Mouse (Mus musculus): ENCODE data around the gene Dusp22.

DNA sequence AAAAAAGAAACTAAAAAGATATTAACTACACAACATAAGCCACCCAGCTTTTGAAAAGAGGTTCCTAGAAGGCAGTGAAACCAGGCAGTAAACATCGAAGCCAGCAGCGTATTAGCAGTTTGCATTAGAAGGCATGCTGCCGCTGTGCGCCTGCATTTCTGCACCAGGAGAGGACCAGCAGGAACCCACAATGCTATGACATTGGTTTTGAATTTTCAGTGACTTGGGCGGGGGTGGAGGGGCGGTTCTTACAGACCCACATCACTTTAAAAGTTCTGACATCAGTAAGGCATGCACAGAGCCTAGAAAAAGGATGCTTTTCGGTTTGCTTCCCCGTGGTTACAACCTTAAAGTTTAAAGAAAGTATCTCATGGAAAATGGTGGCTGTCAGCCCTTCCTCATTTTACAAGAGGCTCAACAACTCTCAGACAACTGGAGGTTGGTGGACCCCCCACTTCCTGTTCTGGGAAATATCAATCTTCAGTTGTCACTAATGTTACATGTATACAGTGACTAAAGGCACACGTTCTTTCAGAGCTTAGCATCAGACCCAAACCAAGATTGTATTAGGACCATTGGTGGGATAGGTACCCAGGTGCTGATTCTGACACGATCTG is 29.9 kb upstream of the Dusp22 start:
- TF ChIP-seq POLR2A (IDR thresholded peaks at IDR 0.05; ENCODE audit: borderline replicate concordance, low read depth, low read length) (no peak), CTCF (IDR thresholded peaks at IDR 0.05; ENCODE audit: low read depth, low read length) (no peak)
